Mouse (Mus musculus) adrenal gland, postnatal 36 days (tissue): Measurements from ENCODE around the gene St5. TPM values are rescaled to one million over a fixed set of nuclear protein-coding genes. Genes with fewer than 3 reads are reported as not detected.

Source experiments
- DNase-seq, 2 experiments: peaks; one replicate each; pipeline ENCODE4 v3.0.0; 2021; ENCODE audit warnings: mixed read lengths in 1 of 2
- long read RNA-seq, 2 experiments: library from polyadenylated mRNA; stranded (forward); transcript quantifications; one replicate each; pipeline ENCODE4 v2.0.0; 2021; ENCODE audit warnings: borderline sequencing depth in 2 of 2
- total RNA-seq, 2 experiments: library from RNA; stranded (reverse); gene quantifications; 2 replicates each; pipeline ENCODE4 v1.2.3; 2021

St5 gene
- total RNA-seq = 10 to 100 TPM; 37.9 to 45.8 TPM
- long read RNA-seq, experiment 1, full-length matches to known transcripts = 2 of 12 reads
- long read RNA-seq, experiment 1, partial matches to known transcripts = 4 of 12 reads
- long read RNA-seq, experiment 1, other reads (novel, unspliced or antisense) = 6 of 12 reads
- long read RNA-seq, experiment 2, full-length matches to known transcripts = 3 of 7 reads
- long read RNA-seq, experiment 2, partial matches to known transcripts = 2 of 7 reads
- long read RNA-seq, experiment 2, other reads (novel, unspliced or antisense) = 2 of 7 reads

GRCm38 (mm10) chr7:109703190-109704015, at the start of gene St5, which contains the start of gene Akip1:
TSS of gene St5 (minus strand) at chr7:109703605.
TSS of gene Akip1 (plus strand) at chr7:109703690.
- DNase-seq = peak; percentile 99

DNA sequence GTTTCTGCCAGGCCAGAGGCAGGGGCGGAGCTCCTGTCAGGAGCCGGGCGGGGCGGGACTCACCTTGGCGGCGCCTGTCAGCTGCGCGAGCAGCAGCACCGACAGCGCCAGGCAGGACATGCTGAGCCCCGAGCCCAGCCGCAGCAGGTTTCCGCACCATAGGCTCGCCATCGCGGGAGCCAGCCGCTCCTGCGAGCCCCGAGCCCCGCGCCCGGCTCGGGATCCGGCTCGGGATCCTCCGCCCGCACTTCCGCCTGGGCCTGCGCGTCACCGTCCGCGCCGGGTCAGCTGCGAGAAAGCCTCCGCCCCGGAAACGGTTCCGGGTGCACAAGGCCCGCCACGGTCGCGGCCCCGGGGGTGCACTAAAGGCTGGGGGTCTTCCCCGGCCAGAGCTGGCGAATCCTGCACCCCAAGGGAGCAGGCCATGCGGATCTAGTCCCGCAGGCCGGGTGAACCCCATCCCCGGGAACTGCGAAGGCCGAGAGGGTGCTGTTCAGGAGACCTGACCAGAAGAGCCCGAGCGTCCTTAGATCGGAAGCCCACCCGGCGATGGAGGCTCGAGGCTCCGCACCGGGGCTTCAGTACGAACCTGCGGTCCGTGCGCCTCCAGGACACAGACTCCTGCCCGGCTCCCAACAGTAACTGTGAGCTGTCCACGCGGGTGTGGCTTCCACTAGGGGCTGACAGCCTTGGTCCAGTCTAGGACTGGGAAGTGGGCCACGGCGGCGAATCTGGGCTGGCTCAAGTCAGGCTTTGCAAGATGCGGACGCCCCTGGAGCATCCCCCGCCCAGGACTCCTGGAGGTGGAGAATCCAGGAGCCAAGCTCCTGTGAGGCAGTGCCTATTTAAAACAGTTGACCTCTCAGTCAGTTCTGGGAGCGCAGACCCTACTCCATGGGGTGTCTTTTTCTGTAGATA, 48.9 kb upstream of the St5 start, which contains the start of gene Tmem9b:
TSS of gene Tmem9b (minus strand) at position 868 of the 918 bp plus-strand sequence.
- peak; percentile 90 to 92 for DNase-seq

- no peak for DNase-seq
Observed at GRCm38 (mm10) chr7:109751427-109752007, 48.1 kb upstream of the St5 start.

DNA sequence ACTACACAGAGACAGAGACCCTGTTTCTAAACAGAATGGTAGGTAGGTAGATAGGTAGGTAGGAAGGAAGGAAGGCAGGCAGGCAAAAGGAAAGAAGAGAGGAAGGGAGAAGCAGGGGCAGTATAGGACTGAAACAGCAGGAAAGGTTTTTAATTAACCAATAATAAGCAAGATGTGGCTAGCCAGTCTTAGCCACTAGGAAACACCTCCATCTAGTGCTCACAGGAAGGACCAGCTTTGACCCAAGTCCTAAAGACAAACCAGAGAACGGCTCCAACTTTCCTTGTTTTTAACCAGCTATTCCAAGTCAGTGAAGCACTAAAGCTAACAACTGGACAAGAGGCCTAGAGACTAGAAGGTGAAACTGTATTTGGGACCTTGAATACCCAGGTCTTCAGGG, 44.3 kb upstream of the St5 start:
- DNase-seq = no peak

- DNase-seq = no peak
Observed at GRCm38 (mm10) chr7:109741703-109742102, 38.3 kb upstream of the St5 start.

- no peak for DNase-seq
Observed at GRCm38 (mm10) chr7:109741060-109741459, 37.7 kb upstream of the St5 start.

GRCm38 (mm10) chr7:109739822-109740370, 36.5 kb upstream of the St5 start:
- DNase-seq = no peak

GRCm38 (mm10) chr7:109734806-109735205, 31.4 kb upstream of the St5 start:
- DNase-seq = peak; percentile 48 to 63

DNA sequence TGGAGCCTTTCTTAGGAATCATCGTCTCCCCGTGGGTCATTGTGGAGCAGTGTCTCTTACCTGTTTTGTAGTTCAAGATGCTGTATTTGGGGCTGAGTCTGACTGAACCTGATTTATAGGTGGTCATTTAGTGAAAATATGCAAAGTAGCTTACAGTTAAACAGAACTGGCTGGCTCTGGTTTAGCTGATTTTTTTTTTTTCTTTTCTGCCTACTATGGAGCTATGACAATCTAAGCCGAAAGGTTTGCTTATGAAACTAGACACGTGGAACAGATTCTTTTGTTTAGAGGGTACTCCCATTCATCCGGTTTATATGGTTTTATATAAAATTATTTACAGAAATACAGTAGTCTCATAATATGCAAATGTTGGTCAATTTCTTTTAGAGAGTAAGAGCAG, 28.2 kb upstream of the St5 start, which contains the start of gene Ascl3:
TSS of gene Ascl3 (minus strand) at position 101 of the 400 bp plus-strand sequence.
- DNase-seq = no peak

DNA sequence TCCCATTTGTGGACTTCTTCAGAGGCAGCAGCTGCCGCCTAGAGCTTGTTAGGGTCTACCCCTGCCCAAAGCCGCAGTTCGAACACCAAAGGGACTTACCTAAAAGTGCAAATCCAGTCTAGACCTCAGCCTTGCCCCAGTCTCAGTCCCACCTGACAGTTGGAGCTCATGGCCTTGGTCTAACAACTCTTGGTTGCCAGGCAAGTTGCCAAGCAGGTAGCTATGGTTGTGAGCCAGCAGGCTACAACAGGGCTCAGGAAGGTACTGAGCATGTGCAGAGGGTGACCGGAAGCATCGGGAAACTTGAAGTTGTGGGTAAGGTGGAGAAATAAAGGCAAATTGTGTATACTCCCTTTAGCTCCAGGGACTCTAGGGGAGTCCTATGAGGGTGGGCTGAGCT, 20.3 kb upstream of the St5 start, which contains the start of gene BC051019:
TSS of gene BC051019 (minus strand) at position 154 of the 400 bp plus-strand sequence.
- DNase-seq = no peak

DNA sequence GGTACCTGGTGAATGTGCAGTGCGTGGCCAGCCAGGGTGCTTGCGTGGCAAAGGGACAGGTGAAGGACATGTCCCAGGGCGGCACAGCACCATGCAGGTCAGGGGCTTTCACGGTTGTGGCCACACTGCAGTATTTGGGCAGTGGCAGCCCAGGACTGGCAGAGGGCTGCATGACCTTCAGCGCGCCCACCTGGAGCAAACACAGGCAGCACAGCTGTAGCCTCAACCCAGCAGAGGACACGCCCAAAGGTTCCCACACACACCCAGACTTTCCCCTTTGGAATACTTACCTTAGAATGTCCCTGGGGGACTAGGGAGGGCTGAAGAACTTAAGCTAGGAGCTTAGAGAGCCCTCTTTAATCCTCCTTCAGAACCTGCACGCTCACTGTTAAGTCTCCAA, 19.7 kb upstream of the St5 start:
- DNase-seq = no peak

DNA sequence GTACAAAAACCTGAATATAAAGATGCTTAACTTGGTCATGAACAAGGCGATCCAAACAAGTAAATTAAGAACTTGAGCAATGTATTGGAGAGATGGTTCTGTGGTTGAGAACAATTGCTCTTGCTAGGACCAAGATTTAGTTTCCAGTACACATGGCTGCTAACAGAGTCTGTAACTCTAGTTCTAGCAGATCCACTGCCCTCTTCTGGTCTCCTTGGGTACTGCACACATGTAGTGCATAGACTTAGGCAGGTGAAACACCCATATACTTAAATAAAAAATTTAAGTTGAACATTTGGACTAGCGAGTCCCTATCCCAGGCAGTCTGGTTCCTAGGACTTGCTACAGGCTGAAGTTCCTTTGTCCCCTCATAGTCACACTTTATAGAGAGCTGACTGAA, 19.2 kb upstream of the St5 start:
- no peak for DNase-seq

DNA sequence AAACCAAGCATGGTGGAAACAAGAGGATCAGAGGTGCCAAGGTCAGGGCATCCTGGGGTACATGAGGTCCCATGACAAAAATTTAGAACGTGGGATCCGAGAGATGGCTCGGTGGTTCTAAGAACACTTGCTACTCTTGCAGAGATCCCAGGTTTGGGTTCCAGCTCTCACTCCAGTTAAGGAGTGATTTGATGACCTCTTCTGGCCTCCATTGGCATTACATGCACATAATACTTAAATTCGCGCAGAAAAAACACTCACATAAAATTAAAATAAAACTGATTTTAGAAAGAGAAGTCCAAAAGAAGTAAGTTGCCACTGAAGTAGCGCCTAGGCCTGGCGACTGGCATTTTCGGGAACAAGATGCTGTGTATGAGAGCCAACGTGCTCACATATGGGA, 15.9 kb upstream of the St5 start:
- peak in 1 of 2 experiments; percentile 53 for DNase-seq

DNA sequence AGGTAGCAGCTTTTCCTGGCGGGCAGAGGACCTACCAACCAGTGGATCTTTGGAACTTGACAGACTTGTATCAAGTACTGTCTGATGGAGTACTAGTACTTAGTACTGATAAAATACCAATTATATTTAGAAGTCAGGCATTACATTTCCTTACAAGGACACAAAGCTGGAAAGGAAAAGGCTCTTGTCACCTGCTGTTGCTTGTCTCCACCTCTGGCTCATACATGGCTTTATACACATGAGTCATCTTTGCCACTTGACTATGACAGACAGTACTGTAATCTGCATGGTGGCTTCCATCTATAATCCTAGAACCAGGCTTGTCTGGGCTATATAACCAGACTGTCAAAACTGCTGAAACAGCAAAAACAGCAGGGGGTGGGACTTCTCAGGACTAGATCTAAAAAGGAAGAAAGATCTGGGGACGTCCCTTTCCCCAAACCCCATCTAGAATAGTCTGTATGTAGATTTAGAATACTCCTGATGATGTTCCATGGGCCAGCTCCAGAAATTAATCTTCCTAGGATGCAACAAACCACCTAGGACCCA, 10.1 kb upstream of the St5 start:
- DNase-seq = no peak

- no peak for DNase-seq
Observed at GRCm38 (mm10) chr7:109712198-109712597, 8.8 kb upstream of the St5 start.

DNA sequence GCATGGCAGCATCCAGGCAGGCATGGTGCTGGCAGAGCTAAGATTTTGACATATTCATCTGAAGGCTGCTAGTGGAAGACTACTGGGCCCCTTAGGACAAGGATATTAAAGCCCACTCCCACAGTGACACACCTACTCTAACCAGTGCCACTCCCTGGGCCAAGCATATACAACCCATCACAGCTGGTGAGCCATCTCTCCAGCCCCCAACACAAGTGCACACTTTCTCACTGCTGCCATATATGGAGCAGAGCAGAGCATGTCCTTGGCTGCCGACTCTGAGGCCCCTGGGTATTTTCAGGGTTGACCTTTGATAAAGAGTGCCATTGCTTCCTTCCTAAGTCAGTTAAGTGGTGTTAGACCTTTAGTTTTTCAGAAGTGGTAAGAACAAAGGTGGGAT, 6.7 kb upstream of the St5 start:
- peak in 1 of 2 experiments; percentile 10 for DNase-seq

- DNase-seq = peak in 1 of 2 experiments; percentile 14
Observed at GRCm38 (mm10) chr7:109708961-109709382, 5.6 kb upstream of the St5 start.

GRCm38 (mm10) chr7:109707023-109707785, 3.8 kb upstream of the St5 start:
- DNase-seq = peak; percentile 46 to 68

- DNase-seq = no peak
Observed at GRCm38 (mm10) chr7:109704461-109704860, 1.1 kb upstream of the St5 start.

GRCm38 (mm10) chr7:109704016-109704377, 592 bp upstream of the St5 start:
- no peak for DNase-seq
